ENCODE assay signal across 10 mouse cellular contexts in genomic region chr1:156990567-156991494, GRCm38 (mm10). TPM values are rescaled to one million over a fixed set of nuclear protein-coding genes. Genes with fewer than 3 reads are reported as not detected.
DNase-seq lines count a peak whose midpoint lies in the region; ATAC-seq and TF ChIP-seq lines count a peak whose summit lies in the region.
"Had no signal": no experiment of that assay in that cellular context is flagged by ENCODE, and none has a peak within 500 bp of the region (broad histone marks: within the 10 kb centered on the region; RNA-seq: fewer than 3 reads in every experiment).

No protein-coding gene starts in this region.

- no peak for DNase-seq in hindbrain, embryonic 10.5 days (ENCODE audit: low spot score)
- DNase-seq in urinary bladder, postnatal 36 days (ENCODE audit: low spot score in 2 of 2) = peak; percentile 54 to 68
- DNase-seq in urinary bladder, postnatal 4 days (ENCODE audit: low spot score in 2 of 2) = no peak
- DNase-seq in liver, embryonic 14.5 days (ENCODE audit: low read depth in 3 of 3, low spot score in 3 of 3) = peak; percentile 41 to 60 (median 44)
- peak; percentile 79 for DNase-seq in stomach, postnatal 0 days (ENCODE audit: low spot score)
- no peak for DNase-seq in retina, embryonic 14.5 days (ENCODE audit: low spot score)
- no peak for DNase-seq in testis, postnatal 10 days (ENCODE audit: low spot score)

- peaks cover 65% of the 10 kb centered on the region for H3K4me1 ChIP-seq in hindbrain, embryonic 10.5 days (replicated peaks)
- peaks cover 4% of the 10 kb centered on the region; the same call in 1 of the 2 replicates for H3K4me1 ChIP-seq in hindbrain, embryonic 16.5 days (ENCODE audit: control insufficient read depth, insufficient read depth, low read depth, low read length)
- peaks cover 43 to 66% of the 10 kb centered on the region in 2 experiments for H3K4me1 ChIP-seq in liver, embryonic 14.5 days (replicated peaks; ENCODE audit: control insufficient read depth in 2 of 2, insufficient read depth in 2 of 2, low read length in 1 of 2)
- H3K4me1 ChIP-seq in stomach, postnatal 0 days (replicated peaks; ENCODE audit: control insufficient read depth, insufficient read depth) = no peaks in the 10 kb centered on the region
- H3K4me1 ChIP-seq: embryonic facial prominence, embryonic 12.5 days had no signal

- H3K4me3 ChIP-seq in hindbrain, embryonic 10.5 days = no peak overlapping the region
- H3K4me3 ChIP-seq in hindbrain, embryonic 16.5 days (ENCODE audit: low read length) = no peak overlapping the region
- no peak overlapping the region for H3K4me3 ChIP-seq in liver, embryonic 14.5 days (ENCODE audit: insufficient read depth in 1 of 2, low read depth in 2 of 2, low read length in 2 of 2)
- no peak overlapping the region for H3K4me3 ChIP-seq in stomach, postnatal 0 days (ENCODE audit: low read depth, low read length)
- H3K4me3 ChIP-seq: embryonic facial prominence, embryonic 12.5 days; limb, embryonic 12.5 days had no signal

- H3K27me3 ChIP-seq in hindbrain, embryonic 10.5 days (ENCODE audit: insufficient read depth, poor library complexity, severe bottlenecking) = no peaks in the 10 kb centered on the region
- no peaks in the 10 kb centered on the region for H3K27me3 ChIP-seq in hindbrain, embryonic 16.5 days (replicated peaks; ENCODE audit: control insufficient read depth, insufficient read depth, low read length)
- no peaks in the 10 kb centered on the region for H3K27me3 ChIP-seq in liver, embryonic 14.5 days (ENCODE audit: control insufficient read depth, insufficient read depth, low read length)
- H3K27me3 ChIP-seq in stomach, postnatal 0 days (ENCODE audit: control insufficient read depth, insufficient read depth, low read length) = no peaks in the 10 kb centered on the region
- H3K27me3 ChIP-seq: embryonic facial prominence, embryonic 12.5 days; limb, embryonic 12.5 days had no signal

- H3K27ac ChIP-seq in hindbrain, embryonic 10.5 days = peak overlapping the region; percentile 67
- H3K27ac ChIP-seq in hindbrain, embryonic 16.5 days (ENCODE audit: low read depth, low read length) = no peak overlapping the region
- peak overlapping the region; percentile 46 for H3K27ac ChIP-seq in liver, embryonic 14.5 days
- H3K27ac ChIP-seq in stomach, postnatal 0 days (replicated peaks) = peak overlapping the region; percentile 53; the same call in 1 of the 2 replicates
- H3K27ac ChIP-seq: embryonic facial prominence, embryonic 12.5 days; limb, embryonic 12.5 days had no signal

- peak; percentile 31; the same call in 1 of the 2 replicates for TF ChIP-seq EP300 in liver, embryonic 14.5 days (IDR thresholded peaks at IDR 0.05; ENCODE audit: low read depth)
- no peak for TF ChIP-seq EP300 in stomach, postnatal 0 days (optimal IDR thresholded peaks at IDR 0.05)

- no peak for TF ChIP-seq CTCF in liver, embryonic 14.5 days (IDR thresholded peaks at IDR 0.05; ENCODE audit: low read depth)
- TF ChIP-seq CTCF in stomach, postnatal 0 days (IDR thresholded peaks at IDR 0.05; ENCODE audit: low read depth) = no peak

- 82% methylated on average over 14 of the region's 14 CpGs for WGBS in hindbrain, embryonic 10.5 days
- 61% methylated on average over 14 of the region's 14 CpGs for WGBS in hindbrain, embryonic 16.5 days
- 30% methylated on average over 14 of the region's 14 CpGs for whole genome bisulfite sequencing in liver, embryonic 14.5 days (ENCODE audit: insufficient replicate concordance)
- 23% methylated on average over 14 of the region's 14 CpGs for WGBS in stomach, postnatal 0 days

- no peak overlapping the region for H3K9ac ChIP-seq in hindbrain, embryonic 16.5 days (ENCODE audit: low read depth, low read length)
- no peak overlapping the region for H3K9ac ChIP-seq in liver, embryonic 14.5 days (replicated peaks)
- H3K9ac ChIP-seq in stomach, postnatal 0 days (ENCODE audit: low read length) = no peak overlapping the region
- H3K9ac ChIP-seq: embryonic facial prominence, embryonic 12.5 days; limb, embryonic 12.5 days had no signal

- H3K4me2 ChIP-seq in hindbrain, embryonic 16.5 days (ENCODE audit: low read length) = no peak overlapping the region
- H3K4me2 ChIP-seq in liver, embryonic 14.5 days (ENCODE audit: low read depth) = no peak overlapping the region
- H3K4me2 ChIP-seq in stomach, postnatal 0 days (replicated peaks; ENCODE audit: low read depth) = no peak overlapping the region
- H3K4me2 ChIP-seq: embryonic facial prominence, embryonic 12.5 days; limb, embryonic 12.5 days had no signal

- H3K9me3 ChIP-seq in hindbrain, embryonic 10.5 days = no peaks in the 10 kb centered on the region
- no peaks in the 10 kb centered on the region for H3K9me3 ChIP-seq in hindbrain, embryonic 16.5 days (ENCODE audit: control insufficient read depth, low read length)
- no peaks in the 10 kb centered on the region for H3K9me3 ChIP-seq in liver, embryonic 14.5 days (ENCODE audit: control insufficient read depth, low read length)
- H3K9me3 ChIP-seq in stomach, postnatal 0 days (ENCODE audit: control insufficient read depth, low read length) = no peaks in the 10 kb centered on the region
- H3K9me3 ChIP-seq: embryonic facial prominence, embryonic 12.5 days; limb, embryonic 12.5 days had no signal

- H3K36me3 ChIP-seq in hindbrain, embryonic 10.5 days = no peaks in the 10 kb centered on the region
- no peaks in the 10 kb centered on the region for H3K36me3 ChIP-seq in hindbrain, embryonic 16.5 days (ENCODE audit: control insufficient read depth, insufficient read depth, low read length)
- no peaks in the 10 kb centered on the region for H3K36me3 ChIP-seq in liver, embryonic 14.5 days (replicated peaks; ENCODE audit: control insufficient read depth, insufficient read depth, low read depth)
- H3K36me3 ChIP-seq in stomach, postnatal 0 days (ENCODE audit: control insufficient read depth, insufficient read depth, low read length) = no peaks in the 10 kb centered on the region
- H3K36me3 ChIP-seq: embryonic facial prominence, embryonic 12.5 days; limb, embryonic 12.5 days had no signal

- no peak; the same call in 1 of the 2 replicates for ATAC-seq in hindbrain, embryonic 16.5 days
- peak; percentile 19; the same call in 1 of the 2 replicates for ATAC-seq in liver, embryonic 14.5 days (ENCODE audit: insufficient read depth)
- peak; percentile 91 for ATAC-seq in stomach, postnatal 0 days (ENCODE audit: low FRiP score, low TSS enrichment)

RNA-seq across cellular contexts. Expression of gene Ralgps2, which starts 51.4 kb away (rescaled TPM):
- polyA plus RNA-seq in hindbrain, embryonic 10.5 days (2016; fragmentation: Nextera tagmentation; extraction: Ambion mirVana) = 80.4 and 85.0 TPM in 2 replicates
- polyA plus RNA-seq in hindbrain, embryonic 16.5 days (2015; fragmentation: Nextera tagmentation; extraction: Ambion mirVana) = 74.7 and 75.9 TPM in 2 replicates
- 1.8 and 3.2 TPM in 2 replicates for polyA plus RNA-seq in liver, embryonic 14.5 days (2012; rRNA removed)
- 12.8 and 13.5 TPM in 2 replicates for polyA plus RNA-seq in liver, embryonic 14.5 days (2014; fragmentation: Nextera tagmentation; extraction: Ambion mirVana)
- polyA plus RNA-seq in stomach, postnatal 0 days (2015; fragmentation: Nextera tagmentation; extraction: Ambion mirVana) = 38.7 and 41.3 TPM in 2 replicates

Comparison
In these comparisons a context has a peak if more than half of its experiments do, and no peak if none do; other contexts are left out.
1. DNase-seq: peak in urinary bladder, postnatal 36 days (2 of 2), liver, embryonic 14.5 days (3 of 3) and stomach, postnatal 0 days (single experiment); none in hindbrain, embryonic 10.5 days (single experiment), urinary bladder, postnatal 4 days (0 of 2), retina, embryonic 14.5 days (single experiment) and testis, postnatal 10 days (single experiment).